Mouse (Mus musculus) large intestine, adult 2 months (tissue): ENCODE results near the gene Speer4a. TPM values are rescaled to one million over a fixed set of nuclear protein-coding genes. Genes with fewer than 3 reads are reported as not detected.
"Not testable (repeated sequence)": the region's sequence is repeated elsewhere in the genome, so short reads cannot be mapped to it uniquely, and the experiment has no call there.

Experiments used
- DNase-seq: peaks from one replicate; pipeline ENCODE4 v3.0.0-alpha.2; 2012; ENCODE audit warnings: low read depth, low spot score
- WGBS: fragments of 180-500 bp; shearing (Covaris S2); methylation state at CpG from one replicate; pipeline ENCODE4 v1.1.7; 2018; 5-methylcytosine and 5-hydroxymethylcytosine counted together
- polyA plus RNA-seq: library from polyadenylated mRNA; depleted of rRNA; stranded (reverse); fragments of >200 nt; gene quantifications from 2 replicates; pipeline ENCODE4 v1.2.3, GENCODE M21; 2012; rRNA removed

Gene Speer4a
- not detected in 2 replicates for polyA plus RNA-seq

DNA sequence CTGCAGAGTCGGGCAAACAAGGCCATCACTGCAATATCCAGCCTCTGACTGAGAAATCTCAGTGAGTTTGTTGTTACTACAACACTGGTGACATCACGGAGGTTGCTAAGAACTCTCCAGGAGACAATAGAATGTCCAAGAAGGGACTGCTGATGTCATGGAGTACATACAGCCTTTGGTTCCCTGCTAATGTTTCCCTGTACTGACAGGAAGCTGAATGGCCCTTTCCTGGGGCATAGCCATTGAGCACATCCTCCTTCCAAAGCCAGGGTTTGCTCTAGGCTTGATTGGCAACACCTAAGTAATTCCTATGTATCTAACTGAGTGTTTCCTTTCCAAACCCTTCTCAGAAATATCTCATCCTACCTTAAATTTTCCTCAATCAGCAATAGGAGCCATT, at the start of gene Speer4a:
Gene Speer4a (minus strand): TSS at position 101 of the 400 bp plus-strand sequence.
- not testable (repeated sequence) for DNase-seq
- 62% methylated on average over 2 of the region's 2 CpGs for WGBS

- not testable (repeated sequence) for DNase-seq
Observed at GRCm38 (mm10) chr5:26079023-26079422, 39.7 kb upstream of the Speer4a start.

GRCm38 (mm10) chr5:26070716-26071115, 31.4 kb upstream of the Speer4a start:
- WGBS = 87% methylated on average over 24 of the region's 24 CpGs
- no peak for DNase-seq

- not testable (repeated sequence) for DNase-seq
- WGBS = no CpG with 5 or more reads among the region's 2 CpGs
Observed at GRCm38 (mm10) chr5:26058481-26058880, 19.1 kb upstream of the Speer4a start, which contains the start of gene Gm7347. TSS of gene Gm7347 (minus strand) at chr5:26058581.

GRCm38 (mm10) chr5:26022816-26023215, 16.5 kb downstream of the Speer4a start, which contains the start of gene Gm5862:
TSS of gene Gm5862 (minus strand) at chr5:26022916.
- WGBS = no CpG with 5 or more reads among the region's 3 CpGs
- not testable (repeated sequence) for DNase-seq

GRCm38 (mm10) chr5:26007697-26008096, 31.7 kb downstream of the Speer4a start:
- not testable (repeated sequence) for DNase-seq
- WGBS = 56% methylated on average over 7 of the region's 7 CpGs

- DNase-seq = not testable (repeated sequence)
- WGBS = 18% methylated on average over 45 of the region's 45 CpGs
Observed at GRCm38 (mm10) chr5:26006937-26007695, 32.2 kb downstream of the Speer4a start.

- 89% methylated on average over 1 of the region's 2 CpGs for WGBS
- DNase-seq = not testable (repeated sequence)
Observed at GRCm38 (mm10) chr5:26004698-26005097, 34.7 kb downstream of the Speer4a start, which contains the start of gene Gm1979. TSS of gene Gm1979 (minus strand) at chr5:26004798.

GRCm38 (mm10) chr5:25988550-25988949, 50.8 kb downstream of the Speer4a start, which contains the start of gene Gm21698:
TSS of gene Gm21698 (minus strand) at chr5:25988650.
- WGBS = no CpG with 5 or more reads among the region's 3 CpGs

More at GRCm38 (mm10) chr5:25988550-25988949, 50.8 kb downstream of the Speer4a start, which contains the start of gene Gm21698:
- DNase-seq = not testable (repeated sequence)

Other genes with a start within 250 kb of the Speer4a start
- not detected in 2 replicates for gene Gm21663, start 97.2 kb downstream of the Speer4a start, polyA plus RNA-seq
- gene Gm21671, start 85.1 kb downstream of the Speer4a start, polyA plus RNA-seq = not detected in 2 replicates
- not detected in 2 replicates for gene Gm21680, start 66.9 kb downstream of the Speer4a start, polyA plus RNA-seq
- gene Gm21698, start 50.9 kb downstream of the Speer4a start, polyA plus RNA-seq = not detected in 2 replicates
- not detected in 2 replicates for gene Gm1979, start 34.8 kb downstream of the Speer4a start, polyA plus RNA-seq
- not detected in 2 replicates for gene Gm5862, start 16.6 kb downstream of the Speer4a start, polyA plus RNA-seq
- not detected in 2 replicates for gene Gm7347, start 19.0 kb upstream of the Speer4a start, polyA plus RNA-seq
- gene Gm10471, start 49.7 kb upstream of the Speer4a start, polyA plus RNA-seq = not detected in 2 replicates
- gene 5031410I06Rik, start 65.8 kb upstream of the Speer4a start, polyA plus RNA-seq = not detected in 2 replicates
- not detected in 2 replicates for gene Gm10220, start 81.9 kb upstream of the Speer4a start, polyA plus RNA-seq
- not detected in 2 replicates for gene Gm7361, start 218.1 kb upstream of the Speer4a start, polyA plus RNA-seq